Mouse (Mus musculus) heart, adult 2 months (tissue): ENCODE measurements around the gene Ifit1bl1. TPM values are rescaled to one million over a fixed set of nuclear protein-coding genes. Genes with fewer than 3 reads are reported as not detected.

ENCODE experiments used
- DNase-seq, 2 experiments: peaks; one replicate each; pipeline ENCODE4 v3.0.0; 2021
- H3K27ac ChIP-seq: fragments of 200-600 bp; 2 replicates; pipeline ENCODE4 v1.8.1; 2022
- H3K27me3 ChIP-seq: fragments of 200-500 bp; 2 replicates; pipeline ENCODE4 v1.6.1; 2012; ENCODE audit warnings: mild to moderate bottlenecking, low read length, inconsistent platforms, mixed read lengths; ENCODE audit not compliant: control insufficient read depth, insufficient read depth
- H3K36me3 ChIP-seq: fragments of 200-500 bp; 2 replicates; pipeline ENCODE4 v1.6.1; 2012; ENCODE audit warnings: low read length, inconsistent platforms; ENCODE audit not compliant: control insufficient read depth, insufficient read depth
- H3K4me1 ChIP-seq: fragments of 200-500 bp; 2 replicates; pipeline ENCODE4 v1.6.1; 2011; ENCODE audit warnings: low read length; ENCODE audit not compliant: control insufficient read depth, insufficient read depth
- H3K4me3 ChIP-seq: fragments of 200-600 bp; 2 replicates; pipeline ENCODE4 v1.8.1; 2022
- H3K79me2 ChIP-seq: fragments of 200-500 bp; replicated peaks from 2 replicates; pipeline ENCODE4 v1.6.1; 2012; ENCODE audit warnings: mild to moderate bottlenecking, inconsistent platforms, low read length, moderate library complexity, mixed read lengths; ENCODE audit not compliant: control insufficient read depth, insufficient read depth
- H3K9ac ChIP-seq: fragments of 200-500 bp; 2 replicates; pipeline ENCODE4 v1.6.1; 2012; ENCODE audit warnings: low read depth, mild to moderate bottlenecking, control low read depth, inconsistent platforms, low read length, mixed read lengths
- CTCF ChIP-seq: fragments of 200-600 bp; IDR thresholded peaks from 2 replicates; pipeline ENCODE4 v1.8.1; 2022; ENCODE audit warnings: antibody characterized with exemption, mild to moderate bottlenecking, moderate library complexity
- EP300 ChIP-seq: fragments of 200-500 bp; IDR thresholded peaks from 2 replicates; pipeline ENCODE4 v1.6.1; 2011; ENCODE audit warnings: low read depth, low read length, control low read depth; ENCODE audit not compliant: insufficient read depth
- POLR2A ChIP-seq: fragments of 200-500 bp; IDR thresholded peaks from 2 replicates; pipeline ENCODE4 v1.6.1; 2011; ENCODE audit warnings: mild to moderate bottlenecking, low read depth, low read length, control low read depth; ENCODE audit not compliant: insufficient read depth
- WGBS: fragments of 180-500 bp; shearing (Covaris S2); methylation state at CpG from one replicate; pipeline ENCODE4 v1.1.7; 2018; 5-methylcytosine and 5-hydroxymethylcytosine counted together
- intact Hi-C: fragments of 180-260 bp; cut with DNase I; formaldehyde crosslinking; loops from one replicate; pipeline ENCODE4 v1.15.1; 2025
- polyA plus RNA-seq: library from polyadenylated mRNA; depleted of rRNA; stranded (reverse); fragments of >200 nt; gene quantifications from 2 replicates; pipeline ENCODE4 v1.2.3, GENCODE M21; 2012; rRNA removed
- total RNA-seq, 2 experiments: library from RNA; stranded (reverse); gene quantifications; 2 replicates each; pipeline ENCODE4 v1.2.3; 2021

The Ifit1bl1 gene
- total and polyA plus RNA-seq, 3 experiments: 1.3 to 1.8 (median 1.5) TPM

DNA sequence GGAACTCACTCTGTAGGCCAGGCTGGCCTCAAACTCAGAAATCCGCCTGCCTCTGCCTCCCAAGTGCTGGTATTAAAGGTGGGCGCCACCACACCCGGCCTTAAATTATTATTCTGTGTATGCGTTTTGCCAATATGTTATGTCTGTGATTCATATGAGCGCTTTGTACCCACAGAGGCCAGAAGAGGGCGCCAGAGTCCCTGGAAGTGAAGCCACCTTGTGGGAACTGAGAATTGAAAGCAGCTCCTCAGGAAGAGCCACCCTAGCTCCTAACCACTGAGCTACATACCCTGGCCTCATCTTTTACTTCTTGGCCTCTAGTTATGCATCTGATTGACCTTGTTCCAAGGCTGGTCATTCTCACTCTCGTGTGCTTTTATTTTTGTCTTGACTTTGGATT is 53.8 kb downstream of the Ifit1bl1 start:
- Histone ChIP-seq H3K9ac (no peak overlapping the region), H3K27ac (no peak overlapping the region), H3K27me3 (no peaks in the 10 kb centered on the region), H3K4me1 (peaks cover 3% of the 10 kb centered on the region), H3K79me2 (no peaks in the 10 kb centered on the region), H3K36me3 (peaks cover 11% of the 10 kb centered on the region), H3K4me3 (no peak overlapping the region)
- TF ChIP-seq EP300 (peak; percentile 81), POLR2A (no peak), CTCF (peak; percentile 91)
- 35% methylated on average over 7 of the region's 7 CpGs for WGBS
- intact Hi-C loops: loop anchor here (1.0 to 10.0 kb wide), 4 partner anchors 47 to 227 kb away; no protein-coding TSS in a partner anchor
- DNase-seq: peak; percentile 82 to 89

DNA sequence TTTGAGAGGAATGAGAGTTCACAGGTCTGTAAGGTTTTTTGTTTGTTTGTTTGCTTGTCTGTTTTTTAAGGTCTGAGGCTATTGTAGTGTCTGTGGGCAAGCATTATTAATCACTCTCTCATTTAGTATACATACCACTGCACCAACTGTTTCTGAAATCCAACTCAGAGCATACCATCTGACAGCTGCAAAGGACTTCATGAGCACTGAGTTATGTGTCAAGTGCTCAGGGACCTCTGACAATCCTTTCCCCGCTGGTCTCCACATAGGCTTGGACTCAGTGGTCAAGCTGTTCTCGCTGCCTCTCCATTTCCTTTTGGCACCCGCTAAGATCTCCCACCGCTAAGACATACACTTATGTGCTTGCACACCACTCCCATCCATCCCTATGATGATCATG is 55.5 kb downstream of the Ifit1bl1 start:
- no peak for DNase-seq
- intact Hi-C loops: loop anchor here (5.0 to 10.0 kb wide), 2 partner anchors 209 to 229 kb away; no protein-coding TSS in a partner anchor
- no peak overlapping the region for H3K4me3 ChIP-seq
- no peak overlapping the region for H3K9ac ChIP-seq
- H3K27me3 ChIP-seq: no peaks in the 10 kb centered on the region
- TF ChIP-seq POLR2A (no peak), CTCF (no peak), EP300 (no peak)
- no peaks in the 10 kb centered on the region for H3K4me1 ChIP-seq
- no peaks in the 10 kb centered on the region for H3K79me2 ChIP-seq
- no peak overlapping the region for H3K27ac ChIP-seq
- no peaks in the 10 kb centered on the region for H3K36me3 ChIP-seq
- 90% methylated on average over 4 of the region's 4 CpGs for WGBS

Other genes with a start within 250 kb of the Ifit1bl1 start
- gene Ch25h, start 126.8 kb downstream of the Ifit1bl1 start, total RNA-seq: under 1 TPM; 0.16 to 0.34 TPM
- gene Ch25h, start 126.8 kb downstream of the Ifit1bl1 start, polyA plus RNA-seq: 2.4 and 3.2 TPM in 2 replicates
- gene Lipa, start 74.5 kb downstream of the Ifit1bl1 start, total RNA-seq: 10 to 100 TPM; 24.9 to 25.1 TPM
- gene Lipa, start 74.5 kb downstream of the Ifit1bl1 start, polyA plus RNA-seq: 18.8 and 30.9 TPM in 2 replicates
- 1 to 10 TPM; 3.4 to 4.2 TPM for gene Ifit2, start 51.3 kb downstream of the Ifit1bl1 start, total RNA-seq
- gene Ifit2, start 51.3 kb downstream of the Ifit1bl1 start, polyA plus RNA-seq: 1.8 and 5.3 TPM in 2 replicates
- gene Ifit3, start 18.4 kb downstream of the Ifit1bl1 start, total RNA-seq: 1 to 10 TPM; 3.7 to 4.4 TPM
- 2.9 and 7.6 TPM in 2 replicates for gene Ifit3, start 18.4 kb downstream of the Ifit1bl1 start, polyA plus RNA-seq
- 1 to 10 TPM; 1.2 to 1.4 TPM for gene Ifit3b, start 6.0 kb upstream of the Ifit1bl1 start, total RNA-seq
- gene Ifit3b, start 6.0 kb upstream of the Ifit1bl1 start, polyA plus RNA-seq: 0.90 and 2.4 TPM in 2 replicates
- 1 to 10 TPM; 1.6 to 2.0 TPM for gene Ifit1bl2, start 38.8 kb upstream of the Ifit1bl1 start, total RNA-seq
- 1.0 and 1.9 TPM in 2 replicates for gene Ifit1bl2, start 38.8 kb upstream of the Ifit1bl1 start, polyA plus RNA-seq
- gene Ifit1, start 38.9 kb upstream of the Ifit1bl1 start, total RNA-seq: 1 to 10 TPM; 1.3 to 1.5 TPM
- gene Ifit1, start 38.9 kb upstream of the Ifit1bl1 start, polyA plus RNA-seq: 2.4 and 4.9 TPM in 2 replicates
- gene Slc16a12, start 145.3 kb upstream of the Ifit1bl1 start, total RNA-seq: 1 to 10 TPM; 2.0 to 2.7 TPM
- gene Slc16a12, start 145.3 kb upstream of the Ifit1bl1 start, polyA plus RNA-seq: 1.7 and 3.3 TPM in 2 replicates